Mouse (Mus musculus) lung, postnatal 0 days (tissue): ENCODE results near the gene Osbp.

Source experiments
- CTCF ChIP-seq: IDR thresholded peaks from 2 replicates; pipeline ENCODE4 v1.5.1; 2016; ENCODE audit warnings: antibody characterized with exemption, mild to moderate bottlenecking
- EP300 ChIP-seq: IDR thresholded peaks from 2 replicates; pipeline ENCODE4 v1.6.1; 2016; ENCODE audit warnings: antibody characterized with exemption, mild to moderate bottlenecking, control low read depth

DNA sequence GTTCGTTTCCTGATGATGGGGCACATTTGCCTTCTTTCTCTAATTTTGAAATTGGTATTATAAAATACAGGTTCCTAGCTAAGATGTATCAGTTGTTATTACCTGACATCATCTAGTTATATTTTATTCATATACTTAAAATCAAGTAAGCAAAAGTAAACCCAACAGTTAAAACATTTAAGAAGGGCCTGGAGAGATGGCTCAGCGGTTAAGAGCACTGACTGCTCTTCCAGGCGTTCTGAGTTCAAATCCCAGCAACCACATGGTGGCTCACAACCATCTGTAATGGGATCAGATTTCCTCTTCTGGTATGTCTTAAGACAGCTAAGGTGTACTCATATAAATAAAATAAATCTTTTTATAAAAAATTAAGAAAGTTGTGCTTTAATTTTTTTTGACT, 22.1 kb downstream of the Osbp start:
- 0 out of 2 replicates have a peak, but pooled peaks have one; percentile 15 for TF ChIP-seq CTCF
- no peak for TF ChIP-seq EP300
